Mouse (Mus musculus) adrenal gland, postnatal 0 days (tissue): ENCODE data around the gene Npy2r. TPM values are rescaled to one million over a fixed set of nuclear protein-coding genes. Genes with fewer than 3 reads are reported as not detected.

Experiments
- polyA plus RNA-seq: library from polyadenylated mRNA; unstranded; fragments of >200 nt; fragmentation: Nextera tagmentation; extraction: Ambion mirVana; gene quantifications from 2 replicates; pipeline ENCODE4 v1.2.1, GENCODE M21; 2015

The Npy2r gene
- polyA plus RNA-seq = 2.1 and 4.2 TPM in 2 replicates

DNA sequence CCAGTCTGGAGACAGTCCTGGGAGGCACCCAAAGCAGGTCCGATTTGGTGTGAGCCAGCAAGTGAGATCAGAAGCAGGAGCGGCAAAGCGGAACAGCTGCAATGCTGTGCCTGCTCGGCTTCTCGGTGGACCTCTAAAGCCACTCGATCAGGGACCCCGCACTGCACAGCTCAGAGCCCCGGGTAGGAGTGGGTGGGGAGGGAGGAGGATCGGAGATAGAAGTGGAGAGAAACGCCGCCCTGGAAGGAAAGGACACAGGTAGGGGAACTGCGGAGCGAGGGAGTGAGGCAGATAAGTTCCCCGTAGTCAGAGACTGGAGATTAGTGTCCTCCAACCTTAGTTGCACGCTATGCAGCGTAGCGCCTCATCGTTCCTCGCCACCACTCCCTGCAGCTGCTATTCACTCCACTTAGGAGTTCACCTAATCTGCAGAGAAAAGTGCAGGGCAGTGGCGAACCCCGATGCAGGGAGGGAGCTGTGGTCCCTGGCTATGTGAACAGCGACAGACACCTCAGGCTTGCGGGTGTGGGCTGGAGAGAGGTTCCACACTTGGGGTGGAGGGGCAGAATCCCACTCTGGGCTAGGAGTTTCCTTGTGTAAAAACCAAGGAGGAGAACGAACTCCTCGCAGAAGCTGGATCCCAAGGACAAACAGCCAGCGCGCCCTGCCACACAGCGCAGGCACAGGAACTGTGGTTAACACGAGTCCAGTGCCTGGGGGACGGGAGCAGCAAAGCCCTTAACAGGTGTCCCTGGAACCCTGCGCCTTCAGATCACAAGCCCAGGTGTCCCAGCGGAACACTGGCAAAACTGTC is at the start of gene Npy2r:
Npy2r (minus strand) TSS at position 177 of the 814 bp plus-strand sequence.

Other genes starting within 250 kb of the Npy2r start
- 9.1 and 16.5 TPM in 2 replicates for gene Map9, start 190.0 kb downstream of the Npy2r start, polyA plus RNA-seq